Mouse (Mus musculus) midbrain, embryonic 13.5 days (tissue): ENCODE data around the gene Bmp7. TPM values are rescaled to one million over a fixed set of nuclear protein-coding genes. Genes with fewer than 3 reads are reported as not detected.

ENCODE experiments used
- ATAC-seq: fragments of 200-750 bp; cut with Nextera tagmentation; 2 replicates; pipeline ENCODE4 v1.8.0; 2017; ENCODE audit warnings: mild to moderate bottlenecking, moderate TSS enrichment, moderate library complexity
- H3K27ac ChIP-seq: fragments of 300-500 bp; sonication (generic); 2 replicates; pipeline ENCODE4 v1.5.1; 2015; ENCODE audit warnings: inconsistent platforms, mild to moderate bottlenecking, moderate library complexity
- H3K27me3 ChIP-seq: fragments of 300-500 bp; sonication (generic); 2 replicates; pipeline ENCODE4 v1.6.1; 2015; ENCODE audit warnings: mild to moderate bottlenecking, inconsistent platforms
- H3K36me3 ChIP-seq: fragments of 300-500 bp; sonication (generic); 2 replicates; pipeline ENCODE4 v1.6.1; 2015; ENCODE audit warnings: mild to moderate bottlenecking, inconsistent platforms
- H3K4me1 ChIP-seq: fragments of 300-500 bp; sonication (generic); replicated peaks from 2 replicates; pipeline ENCODE4 v1.6.1; 2015; ENCODE audit warnings: inconsistent platforms
- H3K4me2 ChIP-seq: fragments of 300-500 bp; sonication (generic); replicated peaks from 2 replicates; pipeline ENCODE4 v1.6.1; 2015; ENCODE audit warnings: moderate library complexity, mild to moderate bottlenecking, inconsistent platforms
- H3K4me3 ChIP-seq: fragments of 300-500 bp; sonication (generic); replicated peaks from 2 replicates; pipeline ENCODE4 v1.5.1; 2015; ENCODE audit warnings: mild to moderate bottlenecking, inconsistent platforms
- H3K9ac ChIP-seq: fragments of 300-500 bp; sonication (generic); replicated peaks from 2 replicates; pipeline ENCODE4 v1.6.1; 2015; ENCODE audit warnings: mild to moderate bottlenecking, inconsistent platforms
- H3K9me3 ChIP-seq: fragments of 300-500 bp; sonication (generic); 2 replicates; pipeline ENCODE4 v1.6.1; 2016; ENCODE audit warnings: mild to moderate bottlenecking, inconsistent platforms
- WGBS: fragments of 180-500 bp; shearing (Covaris S2); methylation state at CpG from one replicate; pipeline ENCODE4 v1.1.7; 2015; 5-methylcytosine and 5-hydroxymethylcytosine counted together
- polyA plus RNA-seq: library from polyadenylated mRNA; unstranded; fragments of >200 nt; fragmentation: Nextera tagmentation; extraction: Ambion mirVana; gene quantifications from 2 replicates; pipeline ENCODE4 v1.2.1, GENCODE M21; 2015

The Bmp7 gene
- polyA plus RNA-seq, 1 experiment from 2014 or later: 12.6 TPM

- WGBS: 82% methylated on average over 10 of the region's 10 CpGs
- H3K4me3 ChIP-seq: no peak overlapping the region
- no peaks in the 10 kb centered on the region for H3K27me3 ChIP-seq
- H3K9me3 ChIP-seq: peaks cover 6% of the 10 kb centered on the region; the same call in 1 of the 2 replicates
- ATAC-seq: no peak
- no peaks in the 10 kb centered on the region for H3K36me3 ChIP-seq
- H3K4me2 ChIP-seq: no peak overlapping the region
- H3K9ac ChIP-seq: no peak overlapping the region
- no peak overlapping the region for H3K27ac ChIP-seq
- no peaks in the 10 kb centered on the region for H3K4me1 ChIP-seq
Observed at GRCm38 (mm10) chr2:172900954-172901701, 39.0 kb downstream of the Bmp7 start.

- Histone ChIP-seq H3K9me3 (no peaks in the 10 kb centered on the region), H3K9ac (no peak overlapping the region), H3K27ac (no peak overlapping the region), H3K4me2 (no peak overlapping the region), H3K4me3 (no peak overlapping the region), H3K36me3 (no peaks in the 10 kb centered on the region), H3K4me1 (no peaks in the 10 kb centered on the region), H3K27me3 (no peaks in the 10 kb centered on the region)
- ATAC-seq: no peak
- WGBS: 83% methylated on average over 15 of the region's 15 CpGs
Observed at GRCm38 (mm10) chr2:172889756-172890443, 50.2 kb downstream of the Bmp7 start.

GRCm38 (mm10) chr2:172889222-172889621 lies 50.9 kb downstream of the Bmp7 start:
- WGBS: 64% methylated on average over 12 of the region's 12 CpGs
- no peaks in the 10 kb centered on the region for H3K36me3 ChIP-seq
- no peak for ATAC-seq
- H3K9me3 ChIP-seq: no peaks in the 10 kb centered on the region
- H3K4me3 ChIP-seq: no peak overlapping the region
- no peak overlapping the region for H3K4me2 ChIP-seq
- no peaks in the 10 kb centered on the region for H3K4me1 ChIP-seq
- no peak overlapping the region for H3K9ac ChIP-seq
- H3K27me3 ChIP-seq: no peaks in the 10 kb centered on the region
- no peak overlapping the region for H3K27ac ChIP-seq

- Histone ChIP-seq H3K27ac (no peak overlapping the region), H3K36me3 (no peaks in the 10 kb centered on the region), H3K4me2 (no peak overlapping the region), H3K9me3 (no peaks in the 10 kb centered on the region), H3K9ac (no peak overlapping the region), H3K4me1 (no peaks in the 10 kb centered on the region), H3K4me3 (no peak overlapping the region), H3K27me3 (no peaks in the 10 kb centered on the region)
- WGBS: 80% methylated on average over 12 of the region's 12 CpGs
- ATAC-seq: no peak
Observed at GRCm38 (mm10) chr2:172888147-172888546, 52.0 kb downstream of the Bmp7 start.

GRCm38 (mm10) chr2:172885861-172886260 lies 54.3 kb downstream of the Bmp7 start:
- no peaks in the 10 kb centered on the region for H3K4me1 ChIP-seq
- no peak overlapping the region for H3K9ac ChIP-seq
- no peak for ATAC-seq
- H3K27ac ChIP-seq: no peak overlapping the region
- H3K4me2 ChIP-seq: no peak overlapping the region
- H3K9me3 ChIP-seq: no peaks in the 10 kb centered on the region
- no peaks in the 10 kb centered on the region for H3K36me3 ChIP-seq
- 73% methylated on average over 7 of the region's 7 CpGs for WGBS
- H3K4me3 ChIP-seq: no peak overlapping the region
- no peaks in the 10 kb centered on the region for H3K27me3 ChIP-seq

GRCm38 (mm10) chr2:172884584-172884983 lies 55.5 kb downstream of the Bmp7 start:
- Histone ChIP-seq H3K4me1 (0 out of 2 replicates have a peak, but pooled peaks cover 3% of the 10 kb centered on the region), H3K4me3 (no peak overlapping the region), H3K4me2 (no peak overlapping the region), H3K36me3 (no peaks in the 10 kb centered on the region), H3K9me3 (no peaks in the 10 kb centered on the region), H3K9ac (no peak overlapping the region), H3K27ac (no peak overlapping the region), H3K27me3 (no peaks in the 10 kb centered on the region)
- ATAC-seq: no peak
- WGBS: 90% methylated on average over 6 of the region's 6 CpGs

GRCm38 (mm10) chr2:172875201-172875600 lies 64.9 kb downstream of the Bmp7 start:
- no peak for ATAC-seq
- Histone ChIP-seq H3K9me3 (no peaks in the 10 kb centered on the region), H3K4me1 (peaks cover 6% of the 10 kb centered on the region), H3K27ac (no peak overlapping the region), H3K4me3 (no peak overlapping the region), H3K4me2 (no peak overlapping the region), H3K27me3 (no peaks in the 10 kb centered on the region), H3K36me3 (no peaks in the 10 kb centered on the region), H3K9ac (no peak overlapping the region)
- 90% methylated on average over 9 of the region's 9 CpGs for WGBS

- WGBS: 75% methylated on average over 5 of the region's 5 CpGs
- no peaks in the 10 kb centered on the region for H3K36me3 ChIP-seq
- H3K4me3 ChIP-seq: no peak overlapping the region
- no peaks in the 10 kb centered on the region for H3K9me3 ChIP-seq
- peaks cover 11% of the 10 kb centered on the region for H3K4me1 ChIP-seq
- H3K9ac ChIP-seq: no peak overlapping the region
- ATAC-seq: no peak
- no peaks in the 10 kb centered on the region for H3K27me3 ChIP-seq
- no peak overlapping the region for H3K27ac ChIP-seq
- no peak overlapping the region for H3K4me2 ChIP-seq
Observed at GRCm38 (mm10) chr2:172866356-172866755, 73.8 kb downstream of the Bmp7 start.

GRCm38 (mm10) chr2:172865165-172865564 lies 75.0 kb downstream of the Bmp7 start:
- Histone ChIP-seq H3K27me3 (0 out of 2 replicates have a peak, but pooled peaks cover 2% of the 10 kb centered on the region), H3K27ac (no peak overlapping the region), H3K4me3 (no peak overlapping the region), H3K9ac (no peak overlapping the region), H3K9me3 (no peaks in the 10 kb centered on the region), H3K4me1 (peaks cover 11% of the 10 kb centered on the region), H3K36me3 (no peaks in the 10 kb centered on the region), H3K4me2 (no peak overlapping the region)
- WGBS: 98% methylated on average over 6 of the region's 6 CpGs
- ATAC-seq: no peak

GRCm38 (mm10) chr2:172864566-172864965 lies 75.6 kb downstream of the Bmp7 start:
- Histone ChIP-seq H3K4me3 (no peak overlapping the region), H3K9me3 (no peaks in the 10 kb centered on the region), H3K27me3 (0 out of 2 replicates have a peak, but pooled peaks cover 2% of the 10 kb centered on the region), H3K27ac (no peak overlapping the region), H3K9ac (no peak overlapping the region), H3K36me3 (no peaks in the 10 kb centered on the region), H3K4me2 (no peak overlapping the region), H3K4me1 (peaks cover 11% of the 10 kb centered on the region)
- WGBS: 98% methylated on average over 6 of the region's 7 CpGs
- no peak for ATAC-seq

GRCm38 (mm10) chr2:172863469-172863856 lies 76.7 kb downstream of the Bmp7 start:
- ATAC-seq: no peak
- Histone ChIP-seq H3K9ac (no peak overlapping the region; the same call in 1 of the 2 replicates), H3K4me2 (peak overlapping the region; percentile 31), H3K27ac (no peak overlapping the region), H3K27me3 (0 out of 2 replicates have a peak, but pooled peaks cover 2% of the 10 kb centered on the region), H3K4me3 (no peak overlapping the region), H3K36me3 (no peaks in the 10 kb centered on the region), H3K9me3 (no peaks in the 10 kb centered on the region), H3K4me1 (peaks cover 11% of the 10 kb centered on the region)
- 74% methylated on average over 14 of the region's 14 CpGs for WGBS

- ATAC-seq: 0 out of 2 replicates have a peak, but pooled peaks have one; percentile 72
- H3K9ac ChIP-seq: no peak overlapping the region; the same call in 1 of the 2 replicates
- no peak overlapping the region for H3K4me3 ChIP-seq
- 0 out of 2 replicates have a peak, but pooled peaks cover 2% of the 10 kb centered on the region for H3K27me3 ChIP-seq
- H3K4me2 ChIP-seq: peak overlapping the region; percentile 31
- H3K4me1 ChIP-seq: peaks cover 11% of the 10 kb centered on the region
- H3K9me3 ChIP-seq: no peaks in the 10 kb centered on the region
- no peaks in the 10 kb centered on the region for H3K36me3 ChIP-seq
- WGBS: 41% methylated on average over 29 of the region's 29 CpGs
- no peak overlapping the region for H3K27ac ChIP-seq
Observed at GRCm38 (mm10) chr2:172862850-172863468, 77.2 kb downstream of the Bmp7 start.
